Mouse (Mus musculus): ENCODE data around the gene Gm8369.
"Not testable (repeated sequence)": the region's sequence is repeated elsewhere in the genome, so short reads cannot be mapped to it uniquely, and the experiment has no call there.

Gene Gm8369

GRCm38 (mm10) chr19:11516246-11516645 is 30.5 kb downstream of the Gm8369 start, which contains the start of gene Ms4a6b:
Ms4a6b (plus strand) TSS chr19:11516512.
- DNase-seq (ENCODE audit: low spot score in 2 of 2), result no peak

- no peak for DNase-seq (ENCODE audit: low spot score in 2 of 2)
Measured at GRCm38 (mm10) chr19:11516845-11517244, 31.1 kb downstream of the Gm8369 start.

GRCm38 (mm10) chr19:11517373-11517772 is 31.6 kb downstream of the Gm8369 start:
- not testable (repeated sequence) for DNase-seq (ENCODE audit: low spot score in 2 of 2)

- DNase-seq (ENCODE audit: low spot score in 2 of 2), result not testable (repeated sequence)
Measured at GRCm38 (mm10) chr19:11518356-11518755, 32.6 kb downstream of the Gm8369 start.

GRCm38 (mm10) chr19:11520146-11520545 is 34.4 kb downstream of the Gm8369 start:
- DNase-seq (ENCODE audit: low spot score in 2 of 2), result no peak

GRCm38 (mm10) chr19:11533421-11533820 is 47.7 kb downstream of the Gm8369 start:
- no peak for DNase-seq (ENCODE audit: low spot score in 2 of 2)

GRCm38 (mm10) chr19:11533888-11534445 is 48.2 kb downstream of the Gm8369 start:
- DNase-seq (ENCODE audit: low spot score in 2 of 2), result no peak

GRCm38 (mm10) chr19:11536593-11536992 is 50.9 kb downstream of the Gm8369 start, which contains the start of gene Ms4a4d:
Ms4a4d (plus strand) TSS chr19:11536801.
- peak in 1 of 2 experiments; percentile 28 for DNase-seq (ENCODE audit: low spot score in 2 of 2)

GRCm38 (mm10) chr19:11537336-11537735 is 51.6 kb downstream of the Gm8369 start:
- DNase-seq (ENCODE audit: low spot score in 2 of 2), result no peak

GRCm38 (mm10) chr19:11540166-11540821 is 54.6 kb downstream of the Gm8369 start:
- not testable (repeated sequence) for DNase-seq (ENCODE audit: low spot score in 2 of 2)

- DNase-seq (ENCODE audit: low spot score in 2 of 2), result not testable (repeated sequence)
Measured at GRCm38 (mm10) chr19:11544383-11544782, 58.6 kb downstream of the Gm8369 start.

- no peak for DNase-seq (ENCODE audit: low spot score in 2 of 2)
Measured at GRCm38 (mm10) chr19:11547911-11548310, 62.2 kb downstream of the Gm8369 start.

GRCm38 (mm10) chr19:11554726-11555125 is 69.0 kb downstream of the Gm8369 start:
- DNase-seq (ENCODE audit: low spot score in 2 of 2), result no peak

- not testable (repeated sequence) for DNase-seq (ENCODE audit: low spot score in 2 of 2)
Measured at GRCm38 (mm10) chr19:11559560-11559959, 73.8 kb downstream of the Gm8369 start.
